Mouse (Mus musculus): Measurements from ENCODE around the gene Rbm43.
A peak's percentile ranks its signal among the peaks of the same experiment; 100 is the strongest.

Gene Rbm43

DNA sequence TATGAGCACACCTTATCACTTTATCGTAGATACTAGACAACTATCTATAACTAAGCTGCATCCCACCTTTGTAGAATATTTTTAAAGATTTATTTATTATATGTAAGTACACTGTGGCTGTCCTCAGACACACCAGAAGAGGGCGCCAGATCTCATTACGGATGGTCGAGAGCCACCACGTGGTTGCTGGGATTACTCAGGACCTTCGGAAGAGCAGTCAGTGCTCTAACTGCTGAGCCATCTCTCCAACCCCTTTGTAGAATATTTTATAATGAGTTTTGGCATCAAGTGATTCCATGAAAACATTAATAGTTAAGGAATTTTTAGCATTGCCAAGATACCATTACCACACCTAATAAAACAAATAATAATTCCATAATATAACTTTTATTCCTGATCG is 20.4 kb downstream of the Rbm43 start:
- no peak for DNase-seq (ENCODE audit: low spot score in 2 of 2)

DNA sequence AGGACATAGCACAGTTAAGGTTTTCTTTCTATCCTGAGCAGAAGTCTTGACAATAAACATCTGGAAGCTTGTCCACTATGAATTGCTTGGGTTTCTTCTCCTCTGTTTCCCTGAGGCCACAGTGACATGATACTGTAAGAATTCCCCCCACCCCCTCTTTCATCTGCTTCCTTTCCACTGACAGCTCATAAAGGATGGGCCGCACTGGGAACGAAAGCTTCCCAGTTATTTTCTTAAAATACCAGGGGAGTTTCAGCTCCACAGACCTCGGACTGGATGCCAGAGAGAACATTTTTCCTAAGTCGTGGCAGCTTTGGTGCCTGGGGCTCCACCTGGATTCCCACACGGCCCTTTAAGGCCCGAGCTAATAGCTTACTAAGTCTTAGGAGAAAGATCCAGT is 22.2 kb downstream of the Rbm43 start:
- DNase-seq (ENCODE audit: low spot score in 2 of 2) = no peak

DNA sequence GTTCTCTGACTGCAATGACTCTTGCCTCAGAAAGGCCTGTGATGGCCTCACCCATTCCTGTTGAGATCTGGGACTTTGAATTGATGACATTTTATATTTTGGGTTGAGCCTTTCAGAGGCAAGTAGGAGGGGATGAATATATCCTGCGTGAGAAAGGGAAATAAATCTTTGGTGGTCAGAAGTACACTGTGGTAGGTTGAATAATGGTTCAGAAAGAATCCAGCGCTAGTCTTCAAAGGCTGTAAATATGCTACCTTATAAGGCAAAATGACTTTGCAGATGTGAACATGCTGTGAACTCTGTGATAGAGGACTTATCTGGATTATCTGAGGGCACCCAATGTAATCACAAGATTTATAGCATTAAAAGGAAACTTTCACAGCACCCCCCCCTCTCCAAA is 23.1 kb downstream of the Rbm43 start:
- DNase-seq (ENCODE audit: low spot score in 2 of 2) = no peak

DNA sequence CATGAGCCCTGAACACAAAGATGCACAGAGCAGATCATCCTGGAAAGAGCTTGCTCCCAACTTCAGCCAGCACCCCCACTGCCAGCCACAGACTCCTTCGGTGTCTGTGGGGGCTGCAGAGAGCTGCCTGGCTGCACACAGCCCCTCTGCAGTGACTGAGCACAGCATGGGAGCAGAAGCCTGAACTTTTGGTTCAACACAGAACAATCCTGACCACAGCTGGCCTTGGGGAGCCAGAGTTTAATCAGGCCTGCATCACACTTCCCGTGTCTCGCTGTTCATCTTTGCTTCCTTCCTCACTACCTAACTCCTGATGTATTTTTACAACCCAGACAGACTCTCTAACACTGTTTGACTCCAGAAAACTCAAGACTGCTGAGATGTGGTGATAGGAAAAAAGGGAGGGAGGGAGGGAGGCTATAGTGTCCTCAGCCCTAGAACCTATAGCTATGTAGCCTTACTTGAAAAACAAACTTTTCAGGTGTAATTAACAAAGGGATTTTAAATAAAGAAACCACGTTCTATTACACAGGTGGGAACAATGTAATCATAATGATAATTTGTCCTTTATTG is 27.3 kb downstream of the Rbm43 start:
- DNase-seq (ENCODE audit: low spot score in 2 of 2) = no peak

DNA sequence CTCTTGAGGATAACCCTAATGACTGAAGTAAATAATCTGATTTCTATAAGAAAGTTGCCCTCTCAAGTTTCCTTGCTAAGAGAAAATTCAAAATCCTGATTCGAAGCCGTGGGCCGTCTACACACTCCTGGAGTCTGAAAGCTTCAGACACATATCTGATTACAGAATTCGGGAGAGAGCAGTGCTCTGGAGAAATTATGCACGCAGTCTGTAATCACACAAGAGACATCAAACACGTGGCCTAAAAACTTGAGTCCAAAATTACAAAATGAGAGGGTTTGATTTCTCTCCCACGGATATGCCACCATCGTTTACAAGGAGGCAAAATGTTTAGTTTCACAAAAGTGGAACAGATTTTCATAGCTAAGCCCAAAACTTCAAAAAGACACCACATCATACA is 29.3 kb downstream of the Rbm43 start:
- DNase-seq (ENCODE audit: low spot score in 2 of 2) = no peak

DNA sequence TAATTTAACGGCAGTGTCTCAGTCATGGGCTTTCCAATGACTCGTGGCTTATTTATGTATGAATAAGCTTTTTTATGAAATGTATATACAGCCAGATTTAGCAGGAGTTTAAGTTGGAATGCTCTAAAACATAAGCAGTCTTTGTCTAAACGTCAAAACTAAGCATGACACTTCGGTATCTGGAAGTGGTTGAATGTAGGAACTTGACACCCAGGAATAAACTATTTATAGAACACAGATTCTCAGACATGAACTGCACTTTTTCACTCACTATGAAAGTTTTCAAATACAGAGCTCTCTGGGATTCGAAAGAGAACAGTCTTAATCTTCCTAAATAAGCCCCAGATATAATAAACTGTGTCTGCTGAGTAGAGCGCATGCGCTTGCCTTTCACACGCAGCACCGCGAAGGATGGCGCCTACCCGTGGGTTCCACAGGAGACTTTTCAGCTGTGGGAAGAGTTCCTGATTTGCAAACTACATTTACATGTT is 42.5 kb downstream of the Rbm43 start:
- DNase-seq (ENCODE audit: low spot score in 2 of 2) = no peak

DNA sequence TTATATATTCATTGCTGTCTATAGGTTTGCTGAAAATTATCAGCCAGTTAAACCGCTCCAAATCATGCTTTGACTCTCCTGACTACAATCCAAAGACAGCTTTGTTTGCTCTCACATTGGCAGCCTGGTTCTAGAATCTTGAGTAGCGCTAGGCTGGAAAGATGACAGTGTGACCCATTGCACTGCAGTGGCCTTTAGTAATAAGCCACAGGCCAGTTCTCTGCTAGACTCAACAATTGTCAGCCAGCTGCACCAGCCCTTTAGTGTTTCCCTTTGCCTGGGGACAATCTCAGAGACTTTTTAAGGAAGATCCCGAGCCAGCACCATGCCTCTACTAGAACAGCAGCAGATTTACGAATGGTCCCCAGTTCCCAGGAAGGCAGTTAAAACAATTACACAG is 44.0 kb downstream of the Rbm43 start:
- DNase-seq (ENCODE audit: low spot score in 2 of 2) = no peak

DNA sequence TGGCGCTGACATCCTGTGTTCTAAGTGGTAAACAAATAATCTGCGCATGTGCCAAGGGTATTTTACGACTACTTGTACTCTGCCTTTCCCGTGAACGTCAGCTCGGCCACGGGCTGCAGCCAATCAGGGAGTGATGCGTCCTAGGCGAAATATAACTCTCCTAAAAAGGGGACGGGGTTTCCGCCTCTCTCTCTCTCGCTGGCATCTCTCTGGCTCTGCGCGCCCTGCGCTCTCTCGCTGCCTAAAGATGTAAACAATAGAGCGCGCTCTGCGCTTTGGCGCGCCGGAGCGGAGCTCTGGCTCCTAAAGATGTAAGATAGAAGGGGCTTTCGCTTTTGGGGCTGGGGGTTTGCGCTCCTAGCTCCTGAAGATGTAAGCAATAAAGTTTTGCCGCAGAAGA is 44.8 kb downstream of the Rbm43 start:
- DNase-seq (ENCODE audit: low spot score in 2 of 2) = peak in 1 of 2 experiments; percentile 36

DNA sequence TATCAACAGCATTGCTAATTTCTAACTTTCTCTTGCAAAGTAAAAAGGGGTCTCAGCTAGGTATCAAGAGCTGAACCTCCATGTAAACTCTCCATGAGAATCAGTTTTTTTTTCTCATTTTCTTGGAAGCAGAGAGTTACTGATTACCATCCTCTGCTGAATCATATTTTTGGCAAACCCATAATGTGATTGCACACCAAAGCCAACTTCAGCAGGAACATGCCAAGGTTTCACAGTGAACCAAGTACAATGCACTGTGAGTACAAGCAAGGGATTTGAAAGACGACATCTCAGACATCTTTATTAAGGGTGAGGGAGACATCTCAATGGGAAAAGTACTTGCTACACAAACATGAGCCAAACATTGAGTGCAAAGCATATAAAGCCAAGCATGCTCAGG is 54.8 kb downstream of the Rbm43 start:
- no peak for DNase-seq (ENCODE audit: low spot score in 2 of 2)
